Mouse (Mus musculus) ES-Bruce4 (cell line): ENCODE data around the gene Rad50. TPM values are rescaled to one million over a fixed set of nuclear protein-coding genes. Genes with fewer than 3 reads are reported as not detected.

Experiments
- H3K27ac ChIP-seq: 2 replicates; pipeline ENCODE4 v1.5.1; 2012; ENCODE audit warnings: low read length, inconsistent platforms; ENCODE audit not compliant: insufficient read depth
- H3K27me3 ChIP-seq: 2 replicates; pipeline ENCODE4 v1.6.1; 2012; ENCODE audit warnings: mild to moderate bottlenecking, low read length, inconsistent platforms; ENCODE audit not compliant: control insufficient read depth, poor library complexity, insufficient read depth, severe bottlenecking
- H3K36me3 ChIP-seq: 2 replicates; pipeline ENCODE4 v1.6.1; 2012; ENCODE audit warnings: inconsistent platforms, mild to moderate bottlenecking, low read length, moderate library complexity; ENCODE audit not compliant: control insufficient read depth, poor library complexity, insufficient read depth, severe bottlenecking
- H3K4me1 ChIP-seq: one replicate; pipeline ENCODE4 v1.8.1; 2011; ENCODE audit warnings: low read length; ENCODE audit not compliant: control insufficient read depth, insufficient read depth
- H3K4me3 ChIP-seq: 2 replicates; pipeline ENCODE4 v1.5.1; 2011; ENCODE audit warnings: low read depth, mild to moderate bottlenecking, low read length
- H3K9ac ChIP-seq: 2 replicates; pipeline ENCODE4 v1.6.1; 2012; ENCODE audit warnings: low read depth, mild to moderate bottlenecking, inconsistent platforms; ENCODE audit not compliant: poor library complexity, severe bottlenecking
- H3K9me3 ChIP-seq: replicated peaks from 2 replicates; pipeline ENCODE4 v1.6.1; 2012; ENCODE audit warnings: mild to moderate bottlenecking, low read length, inconsistent platforms; ENCODE audit not compliant: control insufficient read depth, poor library complexity, insufficient read depth, severe bottlenecking
- CTCF ChIP-seq: IDR thresholded peaks from one replicate; pipeline ENCODE4 v1.8.1; 2011; ENCODE audit warnings: low read depth, low read length
- EP300 ChIP-seq: IDR thresholded peaks from 2 replicates; pipeline ENCODE4 v1.6.1; 2011; ENCODE audit warnings: low read depth, low read length; ENCODE audit not compliant: insufficient read depth
- POLR2A ChIP-seq: IDR thresholded peaks from one replicate; pipeline ENCODE4 v1.8.1; 2011; ENCODE audit warnings: low read length; ENCODE audit not compliant: insufficient read depth
- polyA plus RNA-seq: library from polyadenylated mRNA; stranded (reverse); fragments of >200 nt; gene quantifications from 2 replicates; pipeline ENCODE4 v1.2.4, GENCODE M21; 2011; ENCODE audit warnings: low read depth; ENCODE audit not compliant: missing spikeins, insufficient read depth, insufficient read length

Gene Rad50
- polyA plus RNA-seq, 1 experiment = 73.2 TPM

DNA sequence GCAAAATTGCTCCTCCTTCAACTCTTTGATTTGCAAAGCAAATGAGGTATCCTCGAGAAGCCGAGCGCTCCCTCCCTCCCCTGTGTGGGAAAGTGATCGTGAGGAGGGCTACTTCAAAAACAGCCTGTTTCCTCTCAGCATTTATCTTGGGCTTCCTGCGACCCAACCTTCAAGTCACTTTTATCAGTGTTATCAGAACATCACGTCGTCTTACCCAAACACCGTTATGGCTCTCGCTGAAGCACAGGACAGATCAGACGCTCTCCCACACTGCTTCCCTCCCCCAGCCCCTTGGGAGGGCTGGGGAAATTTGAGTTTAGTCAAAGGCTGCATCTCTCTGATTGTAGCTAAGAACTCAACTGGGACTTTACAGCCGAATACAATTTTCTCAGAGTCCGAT, 101.5 kb downstream of the Rad50 start:
- Histone ChIP-seq H3K36me3 (no peaks in the 10 kb centered on the region), H3K4me3 (no peak overlapping the region), H3K27ac (no peak overlapping the region), H3K9ac (no peak overlapping the region), H3K27me3 (no peaks in the 10 kb centered on the region), H3K9me3 (no peaks in the 10 kb centered on the region), H3K4me1 (peaks cover 2% of the 10 kb centered on the region)
- TF ChIP-seq POLR2A (no peak), EP300 (no peak)

DNA sequence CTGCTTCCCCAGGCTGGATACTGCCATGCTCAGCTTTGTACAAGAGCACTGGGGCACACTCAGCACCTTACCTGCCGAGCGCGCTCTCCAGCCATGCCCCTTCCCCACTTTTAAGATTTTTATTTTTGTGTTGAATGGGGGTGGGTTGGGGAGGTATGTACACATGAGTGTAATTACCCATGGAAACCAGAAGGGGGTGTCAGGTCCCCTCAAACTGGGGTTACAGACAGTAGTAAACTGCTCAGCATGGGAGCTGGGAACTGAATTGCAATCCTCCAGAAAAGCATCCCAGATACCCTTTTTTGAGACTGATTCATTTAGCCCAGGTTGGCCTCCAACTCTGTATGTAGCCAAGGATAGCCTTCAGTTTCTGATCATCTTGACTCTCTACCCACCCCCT, 102.1 kb downstream of the Rad50 start:
- TF ChIP-seq POLR2A = no peak
- TF ChIP-seq CTCF = no peak
- no peak for TF ChIP-seq EP300
- H3K9ac ChIP-seq = no peak overlapping the region
- H3K9me3 ChIP-seq = no peaks in the 10 kb centered on the region
- H3K36me3 ChIP-seq = no peaks in the 10 kb centered on the region
- peaks cover 5% of the 10 kb centered on the region for H3K4me1 ChIP-seq
- no peak overlapping the region for H3K4me3 ChIP-seq
- no peak overlapping the region for H3K27ac ChIP-seq
- no peaks in the 10 kb centered on the region for H3K27me3 ChIP-seq

Other genes starting within 250 kb of the Rad50 start
- gene Gm9837, start 236.8 kb downstream of the Rad50 start, polyA plus RNA-seq = not detected in 2 replicates
- gene Gm9945, start 227.2 kb downstream of the Rad50 start, polyA plus RNA-seq = not detected in 2 replicates
- not detected in 2 replicates for gene Sowaha, start 227.0 kb downstream of the Rad50 start, polyA plus RNA-seq
- gene Sept8, start 188.1 kb downstream of the Rad50 start, polyA plus RNA-seq = 39.5 and 40.1 TPM in 2 replicates
- gene Kif3a, start 139.9 kb downstream of the Rad50 start, polyA plus RNA-seq = 28.9 and 31.6 TPM in 2 replicates
- gene Il4, start 88.7 kb downstream of the Rad50 start, polyA plus RNA-seq = not detected in 2 replicates
- not detected in 2 replicates for gene Il13, start 72.6 kb downstream of the Rad50 start, polyA plus RNA-seq
- gene Il5, start 13.5 kb upstream of the Rad50 start, polyA plus RNA-seq = not detected in 2 replicates
- gene Irf1, start 62.7 kb upstream of the Rad50 start, polyA plus RNA-seq = 75.7 and 90.3 TPM in 2 replicates
- gene Gm17334, start 65.9 kb upstream of the Rad50 start, polyA plus RNA-seq = not detected in 2 replicates
- 1.1 and 2.8 TPM in 2 replicates for gene Gm12216, start 151.9 kb upstream of the Rad50 start, polyA plus RNA-seq
- gene Slc22a5, start 184.3 kb upstream of the Rad50 start, polyA plus RNA-seq = 7.0 and 7.7 TPM in 2 replicates